Mouse (Mus musculus): ENCODE results near the gene Irf5.
A peak's percentile ranks its signal among the peaks of the same experiment; 100 is the strongest.

GRCm38 (mm10) chr6:29517139-29517538 is 9.3 kb upstream of the Irf5 start:
- peak; percentile 93 for TF ChIP-seq CTCF (IDR thresholded peaks at IDR 0.05; ENCODE audit: low read depth, low read length)
- TF ChIP-seq POLR2A (IDR thresholded peaks at IDR 0.05; ENCODE audit: insufficient read depth, low read length), result no peak

All from ES-Bruce4 (cell line).